27 mouse cellular contexts compared by ENCODE assay signal in genomic region chr12:25313212-25313611, GRCm38 (mm10).
"Had no signal": no experiment of that assay in that cellular context is flagged by ENCODE, and none has a peak within 500 bp of the region (broad histone marks: within the 10 kb centered on the region; RNA-seq: fewer than 3 reads in every experiment).

No protein-coding gene starts in this region.

- ATAC-seq: hindbrain, postnatal 0 days; intestine, embryonic 16.5 days; liver, embryonic 12.5 days had no signal

- H3K27me3 ChIP-seq: heart, embryonic 13.5 days; heart, embryonic 15.5 days; hindbrain, embryonic 13.5 days; hindbrain, embryonic 15.5 days; kidney, embryonic 15.5 days; limb, embryonic 13.5 days; limb, embryonic 15.5 days; liver, embryonic 12.5 days had no signal

- H3K4me3 ChIP-seq: gastrocnemius, adult 2 months; heart, embryonic 10.5 days; heart, embryonic 13.5 days; heart, embryonic 15.5 days; hindbrain, embryonic 13.5 days; hindbrain, embryonic 15.5 days; kidney, embryonic 15.5 days; limb, embryonic 13.5 days; limb, embryonic 15.5 days; liver, embryonic 12.5 days had no signal

- H3K36me3 ChIP-seq: heart, embryonic 10.5 days; heart, embryonic 13.5 days; heart, embryonic 15.5 days; hindbrain, embryonic 13.5 days; hindbrain, embryonic 15.5 days; kidney, embryonic 15.5 days; limb, embryonic 13.5 days; limb, embryonic 15.5 days; liver, embryonic 12.5 days had no signal

- H3K27ac ChIP-seq: gastrocnemius, adult 2 months; heart, embryonic 10.5 days; heart, embryonic 13.5 days; heart, embryonic 15.5 days; hindbrain, embryonic 13.5 days; hindbrain, embryonic 15.5 days; hindbrain, postnatal 0 days; kidney, embryonic 15.5 days; kidney, postnatal 0 days; limb, embryonic 13.5 days; limb, embryonic 15.5 days; liver, embryonic 12.5 days; liver, embryonic 14.5 days had no signal

- H3K4me1 ChIP-seq: hindbrain, embryonic 13.5 days; hindbrain, embryonic 15.5 days; liver, embryonic 12.5 days had no signal

- DNase-seq: gastrocnemius, adult 2 months; gastrocnemius, postnatal 10 days; gastrocnemius, postnatal 25 days; heart, adult 18-20 months; heart, postnatal 14 days; heart, postnatal 36 days; kidney, adult 11 months; kidney, adult 2 months; kidney, adult 9 months; kidney, postnatal 14 days; kidney, postnatal 36 days; layer of hippocampus, adult 9-11 months; layer of hippocampus, postnatal 36 days; left cerebral cortex, postnatal 4 days had no signal

- H3K9ac ChIP-seq: heart, embryonic 13.5 days; heart, embryonic 15.5 days; hindbrain, embryonic 13.5 days; hindbrain, embryonic 15.5 days; kidney, embryonic 15.5 days; limb, embryonic 13.5 days; limb, embryonic 15.5 days; liver, embryonic 12.5 days; liver, embryonic 14.5 days had no signal

- H3K4me2 ChIP-seq: heart, embryonic 13.5 days; heart, embryonic 15.5 days; hindbrain, embryonic 13.5 days; hindbrain, embryonic 15.5 days; kidney, embryonic 15.5 days; limb, embryonic 13.5 days; limb, embryonic 15.5 days; liver, embryonic 12.5 days had no signal

- H3K9me3 ChIP-seq: heart, embryonic 10.5 days; heart, embryonic 13.5 days; heart, embryonic 15.5 days; hindbrain, embryonic 13.5 days; hindbrain, embryonic 15.5 days; kidney, embryonic 15.5 days; limb, embryonic 13.5 days; limb, embryonic 15.5 days; liver, embryonic 12.5 days had no signal
